Mouse (Mus musculus): ENCODE results near the gene Slc12a4. TPM values are rescaled to one million over a fixed set of nuclear protein-coding genes. Genes with fewer than 3 reads are reported as not detected.

Slc12a4 gene
- polyA plus RNA-seq, 1 experiment from 2014 or later = 12.0 TPM

DNA sequence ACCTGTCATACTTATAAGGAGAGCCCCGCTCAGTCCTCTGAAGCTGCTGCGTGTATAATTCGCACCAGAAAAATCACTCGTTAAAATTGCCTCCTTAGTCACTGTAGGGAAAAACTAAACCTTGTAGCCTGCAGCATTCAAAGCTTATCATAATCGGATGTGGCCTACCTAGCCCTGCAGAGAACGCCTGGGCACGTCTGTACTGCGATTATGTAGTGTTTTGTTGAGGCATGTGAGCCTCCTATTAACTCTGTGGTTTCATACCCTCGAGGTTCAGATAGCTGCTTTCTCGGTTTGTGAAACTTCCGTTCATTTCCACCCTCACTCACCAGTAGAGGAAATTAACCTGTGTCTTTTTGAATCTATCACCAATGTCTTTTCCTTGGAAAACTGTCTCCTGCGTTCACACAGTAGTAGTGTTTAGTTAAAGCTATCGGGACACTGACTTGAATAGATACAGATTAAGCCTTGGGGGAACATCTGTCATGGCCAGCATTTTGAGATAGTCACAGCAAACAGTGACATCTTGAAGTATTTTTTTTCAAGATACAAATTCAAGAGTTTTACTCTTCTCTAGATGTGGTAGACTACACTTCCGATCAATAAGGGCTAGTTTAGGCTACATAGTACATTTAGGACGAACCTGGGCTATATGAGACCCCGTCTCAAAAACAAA, 64.8 kb downstream of the Slc12a4 start:
- Histone ChIP-seq H3K9ac (peak overlapping the region; percentile 95), H3K27ac (peak overlapping the region; percentile 86), H3K9me3 (no peaks in the 10 kb centered on the region), H3K4me2 (peak overlapping the region; percentile 91), H3K4me3 (replicated peaks) (peak overlapping the region; percentile 92), H3K4me1 (peaks cover 10% of the 10 kb centered on the region), H3K27me3 (no peaks in the 10 kb centered on the region), H3K36me3 (replicated peaks) (no peaks in the 10 kb centered on the region)
- WGBS = 39% methylated on average over 16 of the region's 16 CpGs
- ATAC-seq (ENCODE audit: low FRiP score) = no peak

GRCm38 (mm10) chr8:105900180-105900940, 65.5 kb downstream of the Slc12a4 start, which contains the start of gene Pskh1:
Gene Pskh1, plus strand, starts transcription at chr8:105900441.
- Histone ChIP-seq H3K4me1 (peaks cover 10% of the 10 kb centered on the region), H3K27ac (peak within 1 kb of the TSS; percentile 86), H3K4me3 (replicated peaks) (peak within 1 kb of the TSS; percentile 92), H3K4me2 (peak within 1 kb of the TSS; percentile 91), H3K27me3 (no peaks in the 10 kb centered on the region), H3K9me3 (no peaks in the 10 kb centered on the region), H3K36me3 (replicated peaks) (no peaks in the 10 kb centered on the region), H3K9ac (peak within 1 kb of the TSS; percentile 95)
- peak; percentile 95 for ATAC-seq (ENCODE audit: low FRiP score)
- under 1% methylated on average over 68 of the region's 68 CpGs for WGBS

- 80% methylated on average over 9 of the region's 9 CpGs for WGBS
- Histone ChIP-seq H3K27me3 (no peaks in the 10 kb centered on the region), H3K27ac (no peak overlapping the region), H3K36me3 (replicated peaks) (peaks cover 10% of the 10 kb centered on the region; the same call in 1 of the 2 replicates), H3K4me3 (replicated peaks) (no peak overlapping the region), H3K4me2 (no peak overlapping the region), H3K9me3 (no peaks in the 10 kb centered on the region), H3K9ac (no peak overlapping the region), H3K4me1 (peaks cover 20% of the 10 kb centered on the region)
- no peak for ATAC-seq (ENCODE audit: low FRiP score)
Observed at GRCm38 (mm10) chr8:105897801-105898480, 68.0 kb downstream of the Slc12a4 start.

Small RNA genes lying within 50 kb of the gene (microRNA-seq; reads per million reads assigned to microRNA genes)
- not detected for gene Mir7074

Other genes starting within 250 kb of the Slc12a4 start
- 57.1 and 57.4 TPM in 2 replicates for gene Gfod2, start 207.4 kb downstream of the Slc12a4 start, polyA plus RNA-seq (2016; fragmentation: Nextera tagmentation; extraction: Ambion mirVana)
- gene Ranbp10, start 138.7 kb downstream of the Slc12a4 start, polyA plus RNA-seq (2016; fragmentation: Nextera tagmentation; extraction: Ambion mirVana) = 14.5 and 14.6 TPM in 2 replicates
- gene Tsnaxip1, start 138.4 kb downstream of the Slc12a4 start, polyA plus RNA-seq (2016; fragmentation: Nextera tagmentation; extraction: Ambion mirVana) = 0.12 and 0.51 TPM in 2 replicates
- 67.1 and 70.7 TPM in 2 replicates for gene Cenpt, start 112.8 kb downstream of the Slc12a4 start, polyA plus RNA-seq (2016; fragmentation: Nextera tagmentation; extraction: Ambion mirVana)
- 80.4 and 81.9 TPM in 2 replicates for gene Thap11, start 111.0 kb downstream of the Slc12a4 start, polyA plus RNA-seq (2016; fragmentation: Nextera tagmentation; extraction: Ambion mirVana)
- gene Nutf2, start 105.5 kb downstream of the Slc12a4 start, polyA plus RNA-seq (2016; fragmentation: Nextera tagmentation; extraction: Ambion mirVana) = 275 and 317 TPM in 2 replicates
- 67.4 and 72.2 TPM in 2 replicates for gene Edc4, start 85.2 kb downstream of the Slc12a4 start, polyA plus RNA-seq (2016; fragmentation: Nextera tagmentation; extraction: Ambion mirVana)
- 0.70 TPM in 1 of 2 replicates, not detected in the other for gene Nrn1l, start 72.5 kb downstream of the Slc12a4 start, polyA plus RNA-seq (2016; fragmentation: Nextera tagmentation; extraction: Ambion mirVana)
- 18.0 and 18.3 TPM in 2 replicates for gene Pskh1, start 65.7 kb downstream of the Slc12a4 start, polyA plus RNA-seq (2016; fragmentation: Nextera tagmentation; extraction: Ambion mirVana)
- gene Ctrl, start 32.2 kb downstream of the Slc12a4 start, polyA plus RNA-seq (2016; fragmentation: Nextera tagmentation; extraction: Ambion mirVana) = 2.4 and 3.0 TPM in 2 replicates
- gene Psmb10, start 27.7 kb downstream of the Slc12a4 start, polyA plus RNA-seq (2016; fragmentation: Nextera tagmentation; extraction: Ambion mirVana) = 18.9 and 22.8 TPM in 2 replicates
- gene Lcat, start 22.7 kb downstream of the Slc12a4 start, polyA plus RNA-seq (2016; fragmentation: Nextera tagmentation; extraction: Ambion mirVana) = 0.54 and 0.56 TPM in 2 replicates
- gene Dpep3, start 13.3 kb upstream of the Slc12a4 start, polyA plus RNA-seq (2016; fragmentation: Nextera tagmentation; extraction: Ambion mirVana) = not detected in 2 replicates
- 15.4 and 18.4 TPM in 2 replicates for gene Dus2, start 25.2 kb upstream of the Slc12a4 start, polyA plus RNA-seq (2016; fragmentation: Nextera tagmentation; extraction: Ambion mirVana)
- gene Dpep2nb, start 39.9 kb upstream of the Slc12a4 start, polyA plus RNA-seq (2016; fragmentation: Nextera tagmentation; extraction: Ambion mirVana) = not detected in 2 replicates
- 19.5 and 20.1 TPM in 2 replicates for gene Ddx28, start 45.8 kb upstream of the Slc12a4 start, polyA plus RNA-seq (2016; fragmentation: Nextera tagmentation; extraction: Ambion mirVana)
- gene Nfatc3, start 92.7 kb upstream of the Slc12a4 start, polyA plus RNA-seq (2016; fragmentation: Nextera tagmentation; extraction: Ambion mirVana) = 4.9 and 6.6 TPM in 2 replicates
- gene Esrp2, start 170.9 kb upstream of the Slc12a4 start, polyA plus RNA-seq (2016; fragmentation: Nextera tagmentation; extraction: Ambion mirVana) = 1.9 TPM in 2 replicates
- gene Pla2g15, start 184.3 kb upstream of the Slc12a4 start, polyA plus RNA-seq (2016; fragmentation: Nextera tagmentation; extraction: Ambion mirVana) = 13.8 and 15.8 TPM in 2 replicates
- gene Slc7a6, start 202.8 kb upstream of the Slc12a4 start, polyA plus RNA-seq (2016; fragmentation: Nextera tagmentation; extraction: Ambion mirVana) = 72.9 and 79.8 TPM in 2 replicates
- 33.3 and 37.0 TPM in 2 replicates for gene Slc7a6os, start 244.8 kb upstream of the Slc12a4 start, polyA plus RNA-seq (2016; fragmentation: Nextera tagmentation; extraction: Ambion mirVana)
- 58.7 and 59.2 TPM in 2 replicates for gene Prmt7, start 244.8 kb upstream of the Slc12a4 start, polyA plus RNA-seq (2016; fragmentation: Nextera tagmentation; extraction: Ambion mirVana)

Measured in forebrain, embryonic 12.5 days (tissue).